Mouse (Mus musculus) intestine, postnatal 0 days (tissue): ENCODE data around the gene Rnf207. TPM values are rescaled to one million over a fixed set of nuclear protein-coding genes. Genes with fewer than 3 reads are reported as not detected.

Experiments
- ATAC-seq: fragments of 200-750 bp; cut with Nextera tagmentation; 2 replicates; pipeline ENCODE4 v1.8.0; 2017; ENCODE audit warnings: mild to moderate bottlenecking, moderate TSS enrichment, moderate library complexity
- H3K27ac ChIP-seq: fragments of 300-500 bp; sonication (generic); 2 replicates; pipeline ENCODE4 v1.5.1; 2014; ENCODE audit warnings: mild to moderate bottlenecking, low read depth, low read length, moderate library complexity
- H3K27me3 ChIP-seq: fragments of 300-500 bp; sonication (generic); replicated peaks from 2 replicates; pipeline ENCODE4 v1.6.1; 2014; ENCODE audit warnings: low read length, mixed read lengths; ENCODE audit not compliant: control insufficient read depth, insufficient read depth
- H3K36me3 ChIP-seq: fragments of 300-500 bp; sonication (generic); 2 replicates; pipeline ENCODE4 v1.6.1; 2014; ENCODE audit warnings: mild to moderate bottlenecking, moderate library complexity; ENCODE audit not compliant: control insufficient read depth, insufficient read depth
- H3K4me1 ChIP-seq: fragments of 300-500 bp; sonication (generic); replicated peaks from 2 replicates; pipeline ENCODE4 v1.6.1; 2014; ENCODE audit warnings: antibody characterized with exemption, low read length, mixed read lengths; ENCODE audit not compliant: control insufficient read depth, insufficient read depth
- H3K4me2 ChIP-seq: fragments of 300-500 bp; sonication (generic); replicated peaks from 2 replicates; pipeline ENCODE4 v1.6.1; 2014; ENCODE audit warnings: low read depth, mild to moderate bottlenecking, moderate library complexity
- H3K4me3 ChIP-seq: fragments of 300-500 bp; sonication (generic); 2 replicates; pipeline ENCODE4 v1.5.1; 2014; ENCODE audit warnings: low read depth, low read length
- H3K9ac ChIP-seq: fragments of 300-500 bp; sonication (generic); 2 replicates; pipeline ENCODE4 v1.6.1; 2014; ENCODE audit warnings: mild to moderate bottlenecking, low read depth, low read length
- H3K9me3 ChIP-seq: fragments of 300-500 bp; sonication (generic); 2 replicates; pipeline ENCODE4 v1.6.1; 2016; ENCODE audit warnings: mixed run types; ENCODE audit not compliant: control insufficient read depth
- CTCF ChIP-seq: sonication (generic); IDR thresholded peaks from 2 replicates; pipeline ENCODE4 v1.5.1; 2016; ENCODE audit warnings: low read depth, mild to moderate bottlenecking, control low read depth, antibody characterized with exemption, moderate library complexity
- WGBS: fragments of 180-500 bp; shearing (Covaris S2); extraction: QIAGEN DNeasy Blood & Tissue Kit; methylation state at CpG from one replicate; pipeline ENCODE4 v1.1.7; 2014; 5-methylcytosine and 5-hydroxymethylcytosine counted together
- polyA plus RNA-seq: library from polyadenylated mRNA; unstranded; fragments of >200 nt; fragmentation: Nextera tagmentation; extraction: Ambion mirVana; gene quantifications from 2 replicates; pipeline ENCODE4 v1.2.1, GENCODE M21; 2015

Gene Rnf207
- polyA plus RNA-seq, 1 experiment from 2014 or later, result 0.70 TPM

DNA sequence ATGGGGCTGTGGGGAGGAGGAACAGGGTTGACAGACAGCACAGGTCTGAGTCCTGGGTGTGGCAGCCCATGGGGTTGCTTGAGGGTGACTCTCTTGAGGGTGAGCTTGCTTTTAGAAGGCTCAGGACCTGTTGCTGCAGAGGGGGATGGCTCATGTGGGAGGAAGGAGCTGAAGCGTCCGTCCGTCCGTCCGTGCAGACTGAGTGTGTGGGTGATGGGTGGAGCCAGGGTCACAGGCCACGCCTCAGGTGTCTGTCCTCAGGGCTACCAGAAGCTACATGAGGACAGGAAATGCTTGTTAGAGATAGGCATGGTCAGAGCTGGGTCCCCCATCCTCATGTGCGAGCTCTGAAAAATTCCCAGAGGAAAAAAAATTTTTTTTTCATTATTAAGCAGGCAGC lies 25.9 kb upstream of the Rnf207 start:
- Histone ChIP-seq H3K36me3 (no peaks in the 10 kb centered on the region), H3K4me3 (no peak overlapping the region), H3K4me1 (no peaks in the 10 kb centered on the region), H3K9ac (no peak overlapping the region), H3K4me2 (no peak overlapping the region), H3K27me3 (peaks cover 27% of the 10 kb centered on the region), H3K9me3 (no peaks in the 10 kb centered on the region), H3K27ac (no peak overlapping the region)
- ATAC-seq, result no peak
- TF ChIP-seq CTCF, result no peak
- WGBS, result 33% methylated on average over 7 of the region's 7 CpGs

DNA sequence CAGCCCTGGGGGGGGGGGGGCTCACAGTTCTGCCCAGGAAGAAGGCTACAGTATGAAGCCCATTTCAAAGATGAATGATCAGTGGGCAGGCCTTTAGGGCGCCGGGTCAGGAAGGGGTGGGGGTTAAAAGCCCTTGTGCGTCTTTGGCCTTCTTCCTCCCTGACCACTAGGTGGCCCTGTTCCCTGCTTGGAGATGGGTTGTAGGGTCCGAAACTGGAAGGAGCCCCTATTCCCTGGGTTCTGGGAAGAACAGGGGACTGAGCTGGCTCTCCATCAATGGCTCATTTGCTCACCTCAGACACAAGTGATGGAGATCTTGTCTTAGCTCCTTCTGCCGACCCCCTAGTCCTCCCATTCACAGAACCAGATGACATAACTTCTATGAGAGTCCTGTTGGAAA lies 24.5 kb upstream of the Rnf207 start:
- peak; percentile 77 for TF ChIP-seq CTCF
- Histone ChIP-seq H3K27me3 (peaks cover 35% of the 10 kb centered on the region), H3K27ac (no peak overlapping the region), H3K9ac (no peak overlapping the region), H3K36me3 (no peaks in the 10 kb centered on the region), H3K4me3 (no peak overlapping the region), H3K9me3 (no peaks in the 10 kb centered on the region), H3K4me1 (no peaks in the 10 kb centered on the region; the same call in 1 of the 2 replicates), H3K4me2 (no peak overlapping the region)
- WGBS, result 7% methylated on average over 5 of the region's 5 CpGs
- no peak for ATAC-seq

DNA sequence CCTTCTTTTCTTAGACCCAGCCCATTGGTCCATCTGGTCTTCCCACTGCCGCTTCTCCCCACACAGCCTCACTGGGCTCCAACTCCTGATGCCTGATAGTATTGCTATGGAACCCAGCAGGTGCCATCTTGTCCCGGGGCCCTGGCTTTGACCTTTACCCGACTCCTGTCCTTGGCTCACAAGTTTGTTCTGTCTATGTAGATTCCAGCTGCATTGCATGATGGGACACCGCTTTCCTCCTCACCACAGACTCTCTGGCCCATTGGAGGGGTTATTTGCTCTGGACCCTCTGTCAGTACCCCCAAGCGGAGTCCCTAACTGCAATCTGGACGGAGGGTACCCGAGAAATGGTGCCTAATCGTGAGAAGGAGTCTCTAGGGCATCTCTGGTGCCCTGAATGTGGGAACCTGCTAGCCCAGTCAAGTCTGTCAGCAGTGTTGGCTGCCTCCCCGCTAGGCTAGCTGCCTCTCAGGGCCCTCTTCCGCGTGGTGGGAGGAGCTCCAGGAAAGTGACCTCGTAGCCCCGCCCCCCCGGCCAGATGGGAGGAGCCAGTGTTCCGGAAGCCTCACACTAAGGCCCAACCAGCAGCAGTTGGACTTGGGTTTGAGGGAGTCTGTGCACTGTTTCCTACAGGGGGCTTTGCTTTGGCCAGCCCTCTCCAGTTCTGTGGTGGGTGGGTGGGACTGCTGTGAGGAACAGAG lies 21.9 kb upstream of the Rnf207 start:
- no peak for TF ChIP-seq CTCF
- no peak for ATAC-seq
- WGBS, result 40% methylated on average over 15 of the region's 15 CpGs
- Histone ChIP-seq H3K27me3 (peaks cover 47% of the 10 kb centered on the region), H3K9ac (no peak overlapping the region), H3K9me3 (no peaks in the 10 kb centered on the region), H3K4me3 (no peak overlapping the region), H3K4me1 (no peaks in the 10 kb centered on the region; the same call in 1 of the 2 replicates), H3K27ac (no peak overlapping the region), H3K4me2 (no peak overlapping the region), H3K36me3 (no peaks in the 10 kb centered on the region)

DNA sequence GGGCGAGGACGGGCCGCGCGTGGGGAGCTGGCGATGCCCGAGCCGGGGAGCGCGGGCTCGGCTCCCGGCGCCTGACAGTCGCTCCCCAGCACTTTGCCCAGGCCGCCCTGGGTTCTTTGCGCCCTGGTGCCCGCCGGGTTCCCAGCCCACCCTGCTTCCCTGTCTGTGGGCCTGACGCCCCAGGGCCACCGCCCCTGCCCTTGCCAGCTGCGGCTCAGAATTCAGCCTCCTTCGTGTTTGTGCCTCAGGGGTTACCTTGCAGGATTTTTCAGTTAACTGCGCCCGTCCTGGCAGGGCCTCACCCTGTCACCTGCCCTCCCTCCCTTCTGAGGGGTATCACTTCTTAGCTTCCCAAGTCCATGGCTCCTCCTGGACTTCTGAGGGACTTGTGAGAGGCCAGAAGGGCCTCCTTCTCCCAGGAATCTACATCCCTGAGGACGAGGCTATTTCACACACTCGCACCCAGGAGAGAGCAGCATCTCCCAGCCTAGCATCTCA lies 20.5 kb upstream of the Rnf207 start:
- H3K36me3 ChIP-seq, result peaks cover 9% of the 10 kb centered on the region
- H3K9ac ChIP-seq, result no peak overlapping the region
- no peaks in the 10 kb centered on the region; the same call in 1 of the 2 replicates for H3K4me1 ChIP-seq
- 6% methylated on average over 11 of the region's 26 CpGs for WGBS
- ATAC-seq, result no peak
- TF ChIP-seq CTCF, result no peak
- no peak overlapping the region for H3K27ac ChIP-seq
- no peaks in the 10 kb centered on the region for H3K9me3 ChIP-seq
- peak overlapping the region; percentile 45 for H3K4me3 ChIP-seq
- H3K27me3 ChIP-seq, result peaks cover 44% of the 10 kb centered on the region
- H3K4me2 ChIP-seq, result peak overlapping the region; percentile 77

DNA sequence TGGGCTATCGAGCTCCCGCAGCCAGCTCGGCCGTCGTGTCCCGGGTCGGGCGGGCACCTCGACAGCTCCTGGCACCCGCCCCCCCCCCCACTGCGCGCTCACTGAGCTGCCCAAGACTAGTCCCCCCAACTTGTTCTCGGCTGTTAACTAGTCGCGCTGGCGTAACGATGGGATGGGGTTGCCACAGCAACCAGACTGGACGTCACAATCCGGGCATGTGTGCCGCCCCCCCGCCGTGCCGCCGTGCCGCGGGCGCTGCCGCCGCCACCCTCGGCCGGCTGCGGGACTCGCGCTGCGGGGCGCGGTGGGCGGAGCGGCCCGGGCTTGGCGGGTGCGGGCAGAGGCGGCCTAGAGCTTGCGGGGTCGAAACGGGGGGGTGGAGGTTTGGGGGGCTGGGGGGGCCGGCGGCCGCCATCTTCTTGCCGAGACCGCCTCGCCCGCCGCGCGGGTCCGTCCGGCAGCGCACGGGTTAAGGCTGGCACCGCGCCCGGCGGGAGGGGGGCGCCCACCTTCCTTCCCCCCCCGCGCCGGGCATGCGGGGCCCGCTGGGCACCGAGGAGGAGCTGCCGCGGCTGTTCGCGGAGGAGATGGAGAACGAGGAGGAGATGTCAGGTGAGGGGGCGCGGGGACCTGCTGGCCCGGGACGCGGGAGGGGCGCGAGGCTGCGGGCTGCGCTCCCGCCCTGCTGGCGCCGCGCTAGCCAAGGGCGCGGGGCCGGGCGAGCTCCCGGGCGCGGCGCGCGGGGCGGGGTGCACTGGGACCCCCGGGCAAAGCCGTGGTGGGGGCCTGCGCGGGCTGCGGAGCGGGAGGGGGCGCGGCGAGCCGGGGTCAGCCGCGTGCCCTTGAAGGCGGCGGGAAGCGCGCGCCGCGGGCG lies 19.9 kb upstream of the Rnf207 start, which contains the start of gene Chd5:
TSS of gene Chd5 (plus strand) at position 233 of the 874 bp plus-strand sequence.
- Histone ChIP-seq H3K36me3 (peaks cover 13% of the 10 kb centered on the region), H3K9ac (peak within 1 kb of the TSS; percentile 22; the same call in 1 of the 2 replicates), H3K4me1 (no peaks in the 10 kb centered on the region; the same call in 1 of the 2 replicates), H3K4me2 (peak within 1 kb of the TSS; percentile 77), H3K27ac (no peak within 1 kb of the TSS), H3K9me3 (no peaks in the 10 kb centered on the region), H3K4me3 (peak within 1 kb of the TSS; percentile 45), H3K27me3 (peaks cover 43% of the 10 kb centered on the region)
- no peak for TF ChIP-seq CTCF
- WGBS, result under 1% methylated on average over 71 of the region's 120 CpGs
- no peak; the same call in 1 of the 2 replicates for ATAC-seq

DNA sequence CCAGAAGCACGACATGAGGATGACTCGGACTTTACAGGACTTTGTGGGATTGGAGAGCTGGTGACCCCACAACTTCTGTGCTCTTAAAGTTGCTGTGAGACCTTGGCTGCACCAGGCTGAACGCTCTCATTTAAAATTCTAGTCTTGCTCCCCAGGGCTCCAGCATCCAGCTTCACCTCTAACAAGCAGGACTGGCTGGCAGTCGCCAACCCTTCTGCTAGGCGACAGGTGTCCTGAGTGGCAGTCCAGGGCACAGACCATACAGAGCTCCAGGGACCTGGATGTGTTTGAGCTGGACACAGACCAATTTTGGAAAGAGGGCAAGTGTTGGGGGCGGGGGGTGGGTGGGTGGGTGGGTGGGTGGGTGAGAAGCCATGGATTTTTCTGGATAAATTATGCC lies 19.0 kb upstream of the Rnf207 start:
- no peak for ATAC-seq
- Histone ChIP-seq H3K4me3 (no peak overlapping the region), H3K36me3 (peaks cover 22% of the 10 kb centered on the region), H3K27me3 (peaks cover 42% of the 10 kb centered on the region), H3K4me1 (no peaks in the 10 kb centered on the region; the same call in 1 of the 2 replicates), H3K4me2 (no peak overlapping the region), H3K9ac (no peak overlapping the region), H3K27ac (no peak overlapping the region), H3K9me3 (no peaks in the 10 kb centered on the region)
- TF ChIP-seq CTCF, result no peak
- 32% methylated on average over 6 of the region's 6 CpGs for WGBS
